In the genomic region with DNA sequence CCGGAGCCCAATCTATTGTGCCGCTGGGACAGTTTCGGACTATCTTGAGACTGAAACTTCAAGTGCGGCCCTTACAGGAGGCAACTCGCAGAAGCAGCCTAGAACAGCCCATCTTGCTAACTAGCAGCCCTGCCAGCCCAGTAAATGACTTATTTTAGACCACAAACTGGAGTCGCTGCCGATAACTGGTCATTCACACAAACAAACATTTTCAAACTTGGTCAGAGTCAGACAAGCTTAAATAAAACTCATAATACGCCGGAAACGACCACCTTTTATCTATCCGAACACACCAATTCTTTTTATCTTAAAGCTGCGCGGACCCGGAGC, we compare ENCODE assay signal across 8 mouse cellular contexts. TPM values are rescaled to one million over a fixed set of nuclear protein-coding genes. Genes with fewer than 3 reads are reported as not detected.
DNase-seq lines count a peak whose midpoint lies in the region; ATAC-seq and TF ChIP-seq lines count a peak whose summit lies in the region.

No protein-coding gene starts in this region.

- WGBS in forebrain, embryonic 16.5 days: under 1% methylated on average over 14 of the region's 14 CpGs
- WGBS in liver, embryonic 14.5 days (ENCODE audit: insufficient replicate concordance): under 1% methylated on average over 14 of the region's 14 CpGs

- peaks cover 0 to 14% of the 10 kb centered on the region in 2 experiments; a peak in 2 of 4 replicates for H3K4me1 ChIP-seq in CH12.LX (ENCODE audit: control insufficient read depth in 1 of 2, insufficient read depth in 2 of 2)
- H3K4me1 ChIP-seq in forebrain, embryonic 16.5 days (replicated peaks; ENCODE audit: control insufficient read depth, insufficient read depth, low read length): peaks cover 48% of the 10 kb centered on the region
- 0 out of 4 replicates have a peak, but pooled peaks cover 2 to 5% of the 10 kb centered on the region in 2 experiments for H3K4me1 ChIP-seq in liver, embryonic 14.5 days (replicated peaks; ENCODE audit: control insufficient read depth in 2 of 2, insufficient read depth in 2 of 2, low read length in 1 of 2)

- TF ChIP-seq RAD21 in CH12.LX (IDR thresholded peaks at IDR 0.05; ENCODE audit: low read depth, low read length): no peak

- H3K27me3 ChIP-seq in CH12.LX (replicated peaks): peaks cover 36% of the 10 kb centered on the region
- H3K27me3 ChIP-seq in forebrain, embryonic 16.5 days (replicated peaks; ENCODE audit: control insufficient read depth, insufficient read depth, low read length): peaks cover 15% of the 10 kb centered on the region; the same call in 1 of the 2 replicates
- H3K27me3 ChIP-seq in liver, embryonic 14.5 days (ENCODE audit: control insufficient read depth, insufficient read depth, low read length): peaks cover 55% of the 10 kb centered on the region

- peak overlapping the region; percentile 26 to 56 (median 52) for H3K4me3 ChIP-seq in CH12.LX (replicated peaks in 1 of 3; ENCODE audit: low read depth in 2 of 3, low read length in 2 of 3, poor library complexity in 1 of 3)
- peak overlapping the region; percentile 51 for H3K4me3 ChIP-seq in forebrain, embryonic 16.5 days (replicated peaks; ENCODE audit: low read length)
- H3K4me3 ChIP-seq in liver, embryonic 14.5 days (ENCODE audit: insufficient read depth in 1 of 2, low read depth in 2 of 2, low read length in 2 of 2): peak overlapping the region; percentile 58 to 70

- no peak for ATAC-seq in CD4-positive, CD25-positive, alpha-beta regulatory T cell, adult 4 months
- ATAC-seq in forebrain, embryonic 16.5 days: no peak
- ATAC-seq in liver, embryonic 14.5 days (ENCODE audit: insufficient read depth): 0 out of 2 replicates have a peak, but pooled peaks have one; percentile 11
- ATAC-seq in frontal cortex, adult (ENCODE audit: low TSS enrichment): no peak

- H3K9me3 ChIP-seq in CH12.LX (replicated peaks; ENCODE audit: low read length): no peaks in the 10 kb centered on the region
- no peaks in the 10 kb centered on the region for H3K9me3 ChIP-seq in forebrain, embryonic 16.5 days (ENCODE audit: control insufficient read depth, low read length)
- no peaks in the 10 kb centered on the region for H3K9me3 ChIP-seq in liver, embryonic 14.5 days (ENCODE audit: control insufficient read depth, low read length)

- no peaks in the 10 kb centered on the region for H3K36me3 ChIP-seq in CH12.LX (replicated peaks in 1 of 2; ENCODE audit: control insufficient read depth in 1 of 2, insufficient read depth in 1 of 2, low read length in 1 of 2)
- H3K36me3 ChIP-seq in forebrain, embryonic 16.5 days (ENCODE audit: control insufficient read depth, insufficient read depth): no peaks in the 10 kb centered on the region
- no peaks in the 10 kb centered on the region for H3K36me3 ChIP-seq in liver, embryonic 14.5 days (replicated peaks; ENCODE audit: control insufficient read depth, insufficient read depth, low read depth)

- peak overlapping the region; percentile 48 for H3K4me2 ChIP-seq in CH12.LX (ENCODE audit: insufficient read depth, low read depth, poor library complexity, severe bottlenecking)
- H3K4me2 ChIP-seq in forebrain, embryonic 16.5 days (ENCODE audit: low read length): peak overlapping the region; percentile 79
- peak overlapping the region; percentile 100 for H3K4me2 ChIP-seq in liver, embryonic 14.5 days (ENCODE audit: low read depth)

- H3K79me2 ChIP-seq in CH12.LX (replicated peaks; ENCODE audit: control insufficient read depth, extremely low read depth, insufficient read depth, poor library complexity, severe bottlenecking): no peaks in the 10 kb centered on the region

- peak overlapping the region; percentile 33 for H3K9ac ChIP-seq in CH12.LX (ENCODE audit: insufficient read depth, low read depth)
- H3K9ac ChIP-seq in forebrain, embryonic 16.5 days (replicated peaks; ENCODE audit: low read depth, low read length): peak overlapping the region; percentile 66
- peak overlapping the region; percentile 76 for H3K9ac ChIP-seq in liver, embryonic 14.5 days (replicated peaks)

- DNase-seq in CD4-positive, CD25-positive, alpha-beta regulatory T cell, adult 2 months (ENCODE audit: low read depth, low spot score): peak; percentile 18
- peak; percentile 14 for DNase-seq in CH12.LX (ENCODE audit: extremely low read depth)
- DNase-seq in liver, embryonic 14.5 days (ENCODE audit: low read depth in 3 of 3, low spot score in 3 of 3): no peak
- no peak for DNase-seq in layer of hippocampus, postnatal 10 days (ENCODE audit: low spot score in 2 of 2)
- DNase-seq in frontal cortex, adult 2 months (ENCODE audit: extremely low spot score in 1 of 2, low spot score in 1 of 2): no peak

- in situ Hi-C loops in CH12.LX (cut with MboI; ENCODE audit: low pct_ligation_motif_present, low pct_unique_long_range_greater_than_20kb, low sequenced_read_pairs): loop anchor here (25.0 kb wide), 2 partner anchors 819 to 1119 kb away; no protein-coding TSS in a partner anchor

- H3K27ac ChIP-seq in CH12.LX (ENCODE audit: insufficient read depth, low read depth): peak overlapping the region; percentile 13; the same call in 1 of the 2 replicates
- H3K27ac ChIP-seq in forebrain, embryonic 16.5 days (ENCODE audit: low read length): peak overlapping the region; percentile 78
- no peak overlapping the region for H3K27ac ChIP-seq in liver, embryonic 14.5 days

- dilution Hi-C loops in CH12.LX (cut with MboI; ENCODE audit: extremely low pct_ligation_motif_present, extremely low pct_unique_long_range_greater_than_20kb, low sequenced_read_pairs): no loop called here

- no peak for TF ChIP-seq CTCF in CH12.LX (conservative IDR thresholded peaks at IDR 0.05 in 1 of 2, IDR thresholded peaks at IDR 0.05 in 1 of 2; ENCODE audit: low read depth in 2 of 2, low read length in 2 of 2)
- TF ChIP-seq CTCF in liver, embryonic 14.5 days (IDR thresholded peaks at IDR 0.05; ENCODE audit: low read depth): no peak

- no peak for TF ChIP-seq EP300 in CH12.LX (IDR thresholded peaks at IDR 0.05; ENCODE audit: low read length)
- TF ChIP-seq EP300 in liver, embryonic 14.5 days (IDR thresholded peaks at IDR 0.05; ENCODE audit: low read depth): no peak

- no peak for TF ChIP-seq POLR2A in CH12.LX (IDR thresholded peaks at IDR 0.05; ENCODE audit: low read depth, low read length)

TF ChIP-seq in CH12.LX, 34 proteins besides CTCF, POLR2A, EP300 and RAD21:
- TF ChIP-seq GABPA (IDR thresholded peaks at IDR 0.05; ENCODE audit: insufficient replicate concordance, low read depth, low read length): no peak
- no peak for TF ChIP-seq USF2 (conservative IDR thresholded peaks at IDR 0.05; ENCODE audit: low read depth, low read length)
- peak; percentile 11; the same call in 1 of the 2 replicates for TF ChIP-seq TCF12 (IDR thresholded peaks at IDR 0.05; ENCODE audit: low read depth, low read length)
- TF ChIP-seq POLR2AphosphoS2 (IDR thresholded peaks at IDR 0.05; ENCODE audit: low read depth, low read length): no peak
- no peak for TF ChIP-seq ETS1 (conservative IDR thresholded peaks at IDR 0.05; ENCODE audit: low read depth, low read length)
- no peak for TF ChIP-seq HCFC1 (IDR thresholded peaks at IDR 0.05; ENCODE audit: low read depth, low read length)
- TF ChIP-seq BHLHE40 (IDR thresholded peaks at IDR 0.05; ENCODE audit: low read depth, low read length): no peak
- no peak for TF ChIP-seq ZMIZ1 (IDR thresholded peaks at IDR 0.05; ENCODE audit: low read depth, low read length)
- no peak for TF ChIP-seq MAZ (IDR thresholded peaks at IDR 0.05; ENCODE audit: low read depth, low read length)
- 0 out of 2 replicates have a peak, but pooled peaks have one; percentile 8 for TF ChIP-seq NELFE (IDR thresholded peaks at IDR 0.05; ENCODE audit: low read depth, low read length)
TF ChIP-seq in CH12.LX: peak in this region for 2.

RNA-seq across cellular contexts. Expression of a gene that starts 7.2 kb away (rescaled TPM):
- polyA plus RNA-seq in CD4-positive, CD25-positive, alpha-beta regulatory T cell, adult 4 months (2017; shearing (Covaris generic)): not detected
- total RNA-seq in CH12.LX (2012; rRNA removed) (1.0 and 1.3 TPM in 2 replicates), CH12.LX (2014; rRNA removed) (0.09 and 0.11 TPM in 2 replicates)
- 0.78 and 0.90 TPM in 2 replicates for polyA plus RNA-seq in CH12.LX (2012; ENCODE audit: insufficient read length, low read depth)
- polyA plus RNA-seq in forebrain, embryonic 16.5 days (2015; fragmentation: Nextera tagmentation; extraction: Ambion mirVana): 95.4 and 96.5 TPM in 2 replicates
- polyA plus RNA-seq in liver, embryonic 14.5 days (2012; rRNA removed): 10.1 and 15.9 TPM in 2 replicates
- polyA plus RNA-seq in liver, embryonic 14.5 days (2014; fragmentation: Nextera tagmentation; extraction: Ambion mirVana): 64.0 and 72.6 TPM in 2 replicates
- 10 to 100 TPM; 28.9 to 34.8 TPM for total RNA-seq in layer of hippocampus, postnatal 10 days (2021)
- 6.9 and 8.1 TPM in 2 replicates for polyA plus RNA-seq in frontal cortex, adult 2 months (2012; rRNA removed)

RNA-seq across cellular contexts. Expression of a gene that starts 7.8 kb away (rescaled TPM):
- 100 to 1,000 TPM; 212 to 215 TPM for polyA plus RNA-seq in CD4-positive, CD25-positive, alpha-beta regulatory T cell, adult 4 months (2017; shearing (Covaris generic))
- total RNA-seq in CH12.LX (2012; rRNA removed): 120 and 129 TPM in 2 replicates
- total RNA-seq in CH12.LX (2014; rRNA removed): 262 and 274 TPM in 2 replicates
- 196 and 274 TPM in 2 replicates for polyA plus RNA-seq in CH12.LX (2012; ENCODE audit: insufficient read length, low read depth)
- 382 and 395 TPM in 2 replicates for polyA plus RNA-seq in forebrain, embryonic 16.5 days (2015; fragmentation: Nextera tagmentation; extraction: Ambion mirVana)
- 42.4 and 56.8 TPM in 2 replicates for polyA plus RNA-seq in liver, embryonic 14.5 days (2012; rRNA removed)
- polyA plus RNA-seq in liver, embryonic 14.5 days (2014; fragmentation: Nextera tagmentation; extraction: Ambion mirVana): 111 and 116 TPM in 2 replicates
- total RNA-seq in layer of hippocampus, postnatal 10 days (2021): 100 to 1,000 TPM; 115 to 147 TPM
- polyA plus RNA-seq in frontal cortex, adult 2 months (2012; rRNA removed): 153 and 162 TPM in 2 replicates

RNA-seq across cellular contexts. Expression of a gene that starts 53.1 kb away (rescaled TPM):
- polyA plus RNA-seq in CD4-positive, CD25-positive, alpha-beta regulatory T cell, adult 4 months (2017; shearing (Covaris generic)): 1 to 10 TPM in 1 of 2 experiments, under 1 TPM in 1; 0.87 to 1.9 TPM
- total RNA-seq in CH12.LX (2012; rRNA removed): 2.0 and 3.1 TPM in 2 replicates
- total RNA-seq in CH12.LX (2014; rRNA removed): 30.0 and 34.1 TPM in 2 replicates
- polyA plus RNA-seq in CH12.LX (2012; ENCODE audit: insufficient read length, low read depth): 0.74 TPM in 2 replicates
- polyA plus RNA-seq in forebrain, embryonic 16.5 days (2015; fragmentation: Nextera tagmentation; extraction: Ambion mirVana): 1.2 and 1.5 TPM in 2 replicates
- 0.57 and 0.62 TPM in 2 replicates for polyA plus RNA-seq in liver, embryonic 14.5 days (2012; rRNA removed)
- polyA plus RNA-seq in liver, embryonic 14.5 days (2014; fragmentation: Nextera tagmentation; extraction: Ambion mirVana): 0.38 and 0.51 TPM in 2 replicates
- 1 to 10 TPM; 3.7 to 4.7 TPM for total RNA-seq in layer of hippocampus, postnatal 10 days (2021)
- 0.44 and 0.74 TPM in 2 replicates for polyA plus RNA-seq in frontal cortex, adult 2 months (2012; rRNA removed)

Comparison
In these comparisons a context has a peak if more than half of its experiments do, and no peak if none do; other contexts are left out.
1. DNase-seq: peak in CD4-positive, CD25-positive, alpha-beta regulatory T cell, adult 2 months (single experiment) and CH12.LX (single experiment); none in liver, embryonic 14.5 days (0 of 3), layer of hippocampus, postnatal 10 days (0 of 2) and frontal cortex, adult 2 months (0 of 2).
2. H3K4me2 ChIP-seq: peak in every context shown above with its lines; median percentile 100 in liver, embryonic 14.5 days; 79 in forebrain, embryonic 16.5 days; 48 in CH12.LX.
3. Peak in every context shown above with its lines, with median percentiles within 50 percentile points of each other: H3K4me3 ChIP-seq and H3K9ac ChIP-seq.